Mouse (Mus musculus) heart, embryonic 12.5 days (tissue): ENCODE results near the gene Bcl6b. TPM values are rescaled to one million over a fixed set of nuclear protein-coding genes. Genes with fewer than 3 reads are reported as not detected.

ENCODE experiments used
- ATAC-seq: fragments of 200-750 bp; cut with Nextera tagmentation; 2 replicates; pipeline ENCODE4 v1.8.0; 2017; ENCODE audit warnings: moderate TSS enrichment, moderate library complexity; ENCODE audit not compliant: insufficient number of reproducible peaks, low FRiP score
- H3K27ac ChIP-seq: fragments of 300-500 bp; sonication (generic); 2 replicates; pipeline ENCODE4 v1.5.1; 2016; ENCODE audit warnings: mild to moderate bottlenecking, moderate library complexity; ENCODE audit not compliant: poor library complexity, severe bottlenecking
- H3K27me3 ChIP-seq: fragments of 300-500 bp; sonication (generic); replicated peaks from 2 replicates; pipeline ENCODE4 v1.6.1; 2016; ENCODE audit warnings: mild to moderate bottlenecking, moderate library complexity
- H3K36me3 ChIP-seq: fragments of 300-500 bp; sonication (generic); 2 replicates; pipeline ENCODE4 v1.6.1; 2016; ENCODE audit warnings: mild to moderate bottlenecking, moderate library complexity
- H3K4me1 ChIP-seq: fragments of 300-500 bp; sonication (generic); replicated peaks from 2 replicates; pipeline ENCODE4 v1.6.1; 2016; ENCODE audit warnings: mild to moderate bottlenecking
- H3K4me2 ChIP-seq: fragments of 300-500 bp; sonication (generic); 2 replicates; pipeline ENCODE4 v1.6.1; 2016; ENCODE audit warnings: mild to moderate bottlenecking, moderate library complexity
- H3K4me3 ChIP-seq: fragments of 300-500 bp; sonication (generic); 2 replicates; pipeline ENCODE4 v1.5.1; 2016; ENCODE audit warnings: mild to moderate bottlenecking
- H3K9ac ChIP-seq: fragments of 300-500 bp; sonication (generic); 2 replicates; pipeline ENCODE4 v1.6.1; 2016; ENCODE audit warnings: mild to moderate bottlenecking, moderate library complexity
- H3K9me3 ChIP-seq: fragments of 300-500 bp; sonication (generic); replicated peaks from 2 replicates; pipeline ENCODE4 v1.6.1; 2016; ENCODE audit warnings: mild to moderate bottlenecking, moderate library complexity
- WGBS: fragments of 180-500 bp; shearing (Covaris S2); methylation state at CpG from one replicate; pipeline ENCODE4 v1.1.7; 2016; 5-methylcytosine and 5-hydroxymethylcytosine counted together
- polyA plus RNA-seq: library from polyadenylated mRNA; unstranded; fragments of >200 nt; fragmentation: Nextera tagmentation; extraction: Ambion mirVana; gene quantifications from 2 replicates; pipeline ENCODE4 v1.2.1, GENCODE M21; 2016

The Bcl6b gene
- polyA plus RNA-seq, 1 experiment from 2014 or later = 17.6 TPM

- no peak overlapping the region for H3K9ac ChIP-seq
- H3K9me3 ChIP-seq = no peaks in the 10 kb centered on the region
- WGBS = 79% methylated on average over 6 of the region's 6 CpGs
- no peak for ATAC-seq
- H3K4me3 ChIP-seq = no peak overlapping the region
- H3K27ac ChIP-seq = no peak overlapping the region
- peaks cover 58% of the 10 kb centered on the region for H3K27me3 ChIP-seq
- no peaks in the 10 kb centered on the region for H3K36me3 ChIP-seq
- H3K4me1 ChIP-seq = peaks cover 21% of the 10 kb centered on the region
- no peak overlapping the region for H3K4me2 ChIP-seq
Observed at GRCm38 (mm10) chr11:70211972-70212371, 17.6 kb downstream of the Bcl6b start.

DNA sequence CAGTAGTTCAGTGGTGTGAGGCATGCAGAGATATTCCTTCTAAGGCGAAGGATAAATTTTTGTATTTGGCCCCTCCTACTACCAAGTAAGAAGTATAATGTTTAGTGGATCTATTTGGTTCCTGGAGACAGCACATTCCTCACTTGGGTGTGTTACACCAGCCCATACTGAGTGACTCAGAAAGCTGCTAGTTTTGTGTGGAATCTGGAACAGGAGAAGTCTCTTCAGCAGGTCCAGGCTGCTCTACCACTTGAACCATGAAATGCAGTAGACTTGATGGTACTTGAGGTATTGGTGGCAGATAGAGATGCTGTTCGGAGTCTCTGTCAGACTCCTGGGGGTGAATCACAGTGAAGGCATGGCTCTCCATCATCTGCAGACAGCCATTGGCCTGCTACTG lies 18.9 kb downstream of the Bcl6b start:
- H3K27ac ChIP-seq = no peak overlapping the region
- H3K4me3 ChIP-seq = no peak overlapping the region
- H3K4me2 ChIP-seq = no peak overlapping the region
- no peak for ATAC-seq
- peaks cover 52% of the 10 kb centered on the region for H3K27me3 ChIP-seq
- 78% methylated on average over 2 of the region's 2 CpGs for WGBS
- H3K9me3 ChIP-seq = no peaks in the 10 kb centered on the region
- H3K9ac ChIP-seq = no peak overlapping the region
- H3K4me1 ChIP-seq = peaks cover 25% of the 10 kb centered on the region
- no peaks in the 10 kb centered on the region for H3K36me3 ChIP-seq

DNA sequence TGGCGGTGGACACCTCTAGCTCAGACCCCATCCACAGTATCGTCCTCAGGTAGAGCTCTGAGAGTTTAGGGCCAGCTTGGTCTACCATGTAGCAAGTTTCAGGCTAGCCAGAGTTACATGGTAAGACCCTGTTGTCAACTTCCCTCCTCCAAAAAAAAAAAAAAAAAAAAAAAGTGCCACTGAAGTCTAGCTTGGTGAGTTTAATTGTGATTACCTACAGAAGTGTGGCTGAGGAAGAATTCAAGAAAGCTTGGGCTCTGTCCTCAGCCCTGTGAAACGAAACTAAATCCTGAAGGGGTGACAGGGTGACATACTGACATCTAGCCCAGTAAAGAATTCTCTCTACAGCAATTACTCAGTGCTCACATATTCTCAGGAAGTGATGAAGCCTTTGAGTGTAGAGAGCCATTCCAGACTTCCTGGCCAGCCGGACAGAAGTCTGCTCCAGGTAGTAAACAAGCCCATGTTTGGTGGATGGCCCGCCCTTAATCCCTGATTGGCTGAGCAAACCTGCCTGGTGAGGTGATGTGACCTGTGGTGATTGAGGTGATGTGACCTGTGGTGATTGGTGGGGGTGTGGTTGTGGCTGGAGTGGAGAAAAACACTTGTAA lies 20.7 kb downstream of the Bcl6b start:
- H3K4me2 ChIP-seq = no peak overlapping the region
- ATAC-seq = no peak
- no peaks in the 10 kb centered on the region for H3K9me3 ChIP-seq
- WGBS = 61% methylated on average over 5 of the region's 5 CpGs
- no peak overlapping the region for H3K9ac ChIP-seq
- H3K27ac ChIP-seq = no peak overlapping the region
- no peak overlapping the region for H3K4me3 ChIP-seq
- no peaks in the 10 kb centered on the region for H3K36me3 ChIP-seq
- H3K27me3 ChIP-seq = peaks cover 34% of the 10 kb centered on the region
- H3K4me1 ChIP-seq = peaks cover 7% of the 10 kb centered on the region

GRCm38 (mm10) chr11:70207283-70207682 lies 22.3 kb downstream of the Bcl6b start:
- 0 out of 2 replicates have a peak, but pooled peaks have one; percentile 25 for ATAC-seq
- H3K4me2 ChIP-seq = no peak overlapping the region
- peaks cover 4% of the 10 kb centered on the region for H3K4me1 ChIP-seq
- no peaks in the 10 kb centered on the region for H3K9me3 ChIP-seq
- no peak overlapping the region for H3K27ac ChIP-seq
- H3K4me3 ChIP-seq = no peak overlapping the region
- no peaks in the 10 kb centered on the region for H3K36me3 ChIP-seq
- WGBS = 51% methylated on average over 7 of the region's 7 CpGs
- no peak overlapping the region for H3K9ac ChIP-seq
- peaks cover 26% of the 10 kb centered on the region for H3K27me3 ChIP-seq

GRCm38 (mm10) chr11:70206801-70207200 lies 22.8 kb downstream of the Bcl6b start:
- peaks cover 21% of the 10 kb centered on the region for H3K27me3 ChIP-seq
- H3K9me3 ChIP-seq = no peaks in the 10 kb centered on the region
- no peaks in the 10 kb centered on the region for H3K36me3 ChIP-seq
- H3K4me3 ChIP-seq = no peak overlapping the region
- peaks cover 4% of the 10 kb centered on the region for H3K4me1 ChIP-seq
- H3K9ac ChIP-seq = no peak overlapping the region
- WGBS = 61% methylated on average over 2 of the region's 2 CpGs
- no peak overlapping the region for H3K27ac ChIP-seq
- H3K4me2 ChIP-seq = no peak overlapping the region
- ATAC-seq = no peak

GRCm38 (mm10) chr11:70201691-70202090 lies 27.9 kb downstream of the Bcl6b start:
- Histone ChIP-seq H3K9me3 (no peaks in the 10 kb centered on the region), H3K9ac (no peak overlapping the region), H3K4me1 (peaks cover 2% of the 10 kb centered on the region), H3K36me3 (no peaks in the 10 kb centered on the region), H3K4me2 (no peak overlapping the region), H3K27me3 (peaks cover 19% of the 10 kb centered on the region), H3K4me3 (no peak overlapping the region), H3K27ac (no peak overlapping the region)
- ATAC-seq = no peak
- WGBS = 36% methylated on average over 5 of the region's 5 CpGs

DNA sequence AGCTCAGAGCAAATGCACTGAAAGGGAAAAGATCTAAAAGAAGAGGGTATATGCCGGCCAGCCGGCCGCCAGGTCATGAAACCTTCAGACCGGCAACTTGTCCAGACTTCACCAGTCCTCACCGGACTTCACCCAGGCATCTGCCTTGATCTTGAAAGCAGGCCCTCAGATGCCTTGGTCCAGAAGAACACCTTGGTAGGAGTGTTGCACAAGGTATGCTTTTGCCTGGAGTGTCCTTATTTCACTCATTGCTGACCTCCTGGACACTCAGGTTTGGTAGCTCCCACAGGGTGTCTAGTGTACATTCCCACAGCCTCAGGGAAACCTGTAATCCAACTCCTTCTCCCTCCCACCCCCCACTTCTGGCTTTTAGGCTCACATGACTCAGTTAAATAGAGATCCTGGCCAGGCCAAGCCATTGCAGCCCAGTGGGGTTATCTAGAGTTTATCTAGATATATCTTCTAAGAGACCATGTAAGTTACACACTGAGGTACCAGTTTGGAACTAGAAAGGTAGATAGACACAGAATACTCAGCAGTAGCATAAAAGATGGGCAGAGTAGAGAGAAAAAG lies 29.5 kb downstream of the Bcl6b start:
- H3K4me2 ChIP-seq = no peak overlapping the region
- H3K9me3 ChIP-seq = no peaks in the 10 kb centered on the region
- no peaks in the 10 kb centered on the region for H3K4me1 ChIP-seq
- no peak overlapping the region for H3K27ac ChIP-seq
- peaks cover 14% of the 10 kb centered on the region; the same call in 1 of the 2 replicates for H3K27me3 ChIP-seq
- no peaks in the 10 kb centered on the region for H3K36me3 ChIP-seq
- 84% methylated on average over 5 of the region's 5 CpGs for WGBS
- no peak overlapping the region for H3K9ac ChIP-seq
- no peak for ATAC-seq
- H3K4me3 ChIP-seq = no peak overlapping the region

- H3K36me3 ChIP-seq = no peaks in the 10 kb centered on the region
- H3K27me3 ChIP-seq = peaks cover 14% of the 10 kb centered on the region; the same call in 1 of the 2 replicates
- no peak overlapping the region for H3K27ac ChIP-seq
- no peaks in the 10 kb centered on the region for H3K9me3 ChIP-seq
- no peak overlapping the region for H3K4me3 ChIP-seq
- WGBS = 76% methylated on average over 8 of the region's 8 CpGs
- ATAC-seq = no peak
- H3K4me1 ChIP-seq = no peaks in the 10 kb centered on the region
- no peak overlapping the region for H3K9ac ChIP-seq
- no peak overlapping the region for H3K4me2 ChIP-seq
Observed at GRCm38 (mm10) chr11:70199107-70199506, 30.5 kb downstream of the Bcl6b start.

GRCm38 (mm10) chr11:70198332-70198731 lies 31.3 kb downstream of the Bcl6b start:
- H3K27ac ChIP-seq = no peak overlapping the region
- H3K4me1 ChIP-seq = no peaks in the 10 kb centered on the region
- no peak for ATAC-seq
- no peaks in the 10 kb centered on the region for H3K36me3 ChIP-seq
- 70% methylated on average over 3 of the region's 3 CpGs for WGBS
- H3K9me3 ChIP-seq = no peaks in the 10 kb centered on the region
- no peak overlapping the region for H3K9ac ChIP-seq
- H3K4me3 ChIP-seq = no peak overlapping the region
- H3K4me2 ChIP-seq = no peak overlapping the region
- H3K27me3 ChIP-seq = peaks cover 12% of the 10 kb centered on the region; the same call in 1 of the 2 replicates

DNA sequence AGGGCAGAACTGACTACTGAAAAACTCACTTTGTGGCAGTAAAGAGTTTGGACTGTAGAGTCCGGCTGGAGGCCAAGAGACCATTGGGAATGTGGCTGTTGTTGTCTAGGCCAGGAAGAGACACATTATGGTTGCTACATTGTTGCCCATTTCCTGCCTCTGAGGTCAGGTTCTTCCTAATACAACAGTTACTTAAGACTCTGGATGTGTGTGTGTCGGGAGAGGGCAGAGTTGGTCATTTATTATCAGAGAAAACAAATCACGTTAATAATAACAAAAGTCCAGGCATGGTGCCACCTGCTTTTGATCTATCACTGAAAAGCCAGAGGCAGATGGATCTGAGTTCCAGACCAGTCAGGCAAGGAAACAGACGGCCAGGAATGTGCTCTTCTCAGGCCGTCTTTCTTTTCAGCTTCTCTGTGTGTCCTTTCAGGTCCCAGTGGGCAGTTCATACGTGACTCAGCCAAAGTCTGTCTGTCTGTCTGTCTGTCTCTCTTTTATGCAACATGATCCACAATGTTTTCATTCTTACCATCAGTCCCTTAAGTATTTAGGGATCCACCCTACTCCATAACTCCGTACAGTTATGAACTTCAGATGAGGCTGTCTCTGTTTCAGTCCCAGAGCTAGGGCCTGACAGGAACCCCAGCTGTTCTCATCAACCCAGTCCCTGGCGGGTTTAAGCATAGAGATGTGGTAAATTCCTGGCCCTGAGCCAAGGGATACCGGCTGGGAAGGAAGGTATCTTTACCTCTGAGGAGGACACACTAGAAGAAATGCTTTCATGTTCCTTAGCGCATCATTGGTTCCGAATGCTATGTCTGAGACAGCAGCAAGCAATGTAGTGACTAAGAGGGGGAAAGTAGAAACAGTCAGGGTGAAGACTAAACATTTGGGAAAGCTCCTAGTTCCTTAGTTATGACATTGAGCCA lies 36.0 kb downstream of the Bcl6b start:
- Histone ChIP-seq H3K4me2 (no peak overlapping the region), H3K27me3 (no peaks in the 10 kb centered on the region), H3K9me3 (no peaks in the 10 kb centered on the region), H3K27ac (no peak overlapping the region), H3K4me1 (no peaks in the 10 kb centered on the region), H3K9ac (no peak overlapping the region), H3K4me3 (no peak overlapping the region), H3K36me3 (no peaks in the 10 kb centered on the region)
- ATAC-seq = no peak
- 51% methylated on average over 11 of the region's 11 CpGs for WGBS

DNA sequence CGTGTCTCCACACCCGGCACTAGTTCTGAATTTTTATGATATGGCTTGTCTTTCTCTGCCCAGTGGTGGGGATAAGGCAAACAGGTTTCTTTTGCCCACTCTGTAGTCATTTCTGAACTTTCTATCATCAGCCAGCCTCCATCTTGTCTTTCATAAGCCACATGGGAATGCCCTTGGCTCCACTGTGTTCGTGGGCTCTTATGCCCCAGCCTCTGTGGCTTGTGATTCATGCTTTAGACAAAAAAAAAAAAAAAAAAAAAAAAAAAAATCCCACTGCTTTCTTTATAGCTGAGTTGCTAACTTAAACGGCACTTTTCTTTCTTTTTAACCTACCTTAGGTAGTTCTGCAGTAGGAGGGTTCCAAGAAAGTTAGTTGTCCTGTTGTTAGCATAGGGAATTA lies 37.4 kb downstream of the Bcl6b start:
- Histone ChIP-seq H3K27ac (no peak overlapping the region), H3K9ac (no peak overlapping the region), H3K27me3 (no peaks in the 10 kb centered on the region), H3K36me3 (no peaks in the 10 kb centered on the region), H3K4me3 (no peak overlapping the region), H3K4me1 (no peaks in the 10 kb centered on the region), H3K4me2 (no peak overlapping the region), H3K9me3 (no peaks in the 10 kb centered on the region)
- WGBS = 74% methylated on average over 4 of the region's 4 CpGs
- no peak for ATAC-seq
